Mouse (Mus musculus) E14TG2a.4 (cell line): ENCODE measurements at regions not wholly inside any gene's neighbourhood (a gene's known extent, or its start where the extent isn't known, plus 50 kb on each side); places are given as distances from the start of the nearest gene placed in this dataset.

Experiments
- CTCF ChIP-seq: conservative IDR thresholded peaks from 2 replicates; pipeline ENCODE4 v1.5.1; 2014; ENCODE audit warnings: low read length
- NANOG ChIP-seq: IDR thresholded peaks from 2 replicates; pipeline ENCODE4 v1.6.1; 2014; ENCODE audit warnings: borderline replicate concordance, low read length, mixed read lengths
- POU5F1 ChIP-seq: IDR thresholded peaks from 2 replicates; pipeline ENCODE4 v1.6.1; 2014; ENCODE audit warnings: low read length, borderline replicate concordance

DNA sequence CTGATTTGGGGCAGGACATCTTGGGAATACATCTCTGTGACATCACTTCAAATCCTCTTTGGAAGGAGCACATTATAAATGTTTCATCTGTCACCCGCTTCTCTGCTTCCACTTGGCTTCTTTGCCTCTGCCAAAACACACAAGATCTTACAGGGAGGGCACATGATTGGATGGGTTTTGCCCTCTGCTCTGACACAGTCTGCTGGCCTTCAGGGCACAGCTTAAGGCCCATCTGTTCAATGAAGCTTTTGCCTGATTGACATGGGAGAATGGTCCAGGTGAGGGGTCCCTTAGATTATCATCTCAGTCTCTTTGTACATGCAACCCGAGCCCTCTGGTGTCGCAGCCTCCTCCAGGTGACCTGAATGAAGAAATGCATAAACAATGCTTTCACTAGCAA is 612.7 kb upstream of the Fam92a start:
- TF ChIP-seq CTCF (no peak), POU5F1 (no peak), NANOG (no peak)
